Mouse (Mus musculus): ENCODE measurements around the gene Tpcn2. TPM values are rescaled to one million over a fixed set of nuclear protein-coding genes. Genes with fewer than 3 reads are reported as not detected.

The Tpcn2 gene
- polyA plus RNA-seq, 1 experiment = 34.7 TPM

DNA sequence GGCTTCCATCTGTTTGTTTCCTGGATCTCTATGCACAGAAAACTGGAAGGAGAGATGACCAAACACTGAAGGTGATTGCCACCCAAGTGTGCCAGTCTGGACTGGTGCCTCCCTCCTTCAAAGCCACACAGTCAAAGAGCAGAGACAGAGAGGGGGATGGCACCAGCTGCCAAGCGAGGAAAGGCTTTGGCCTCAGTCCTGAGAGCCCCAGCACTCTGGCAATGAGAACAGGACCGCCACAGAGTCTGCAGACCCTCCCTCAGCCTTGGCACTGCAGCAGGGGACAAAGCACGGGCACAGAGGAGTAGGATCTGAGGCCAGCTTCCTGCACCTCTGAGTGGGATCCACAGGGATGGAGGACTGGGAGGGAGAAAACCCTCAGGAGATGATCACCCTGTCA, 114.1 kb downstream of the Tpcn2 start:
- Histone ChIP-seq H3K27ac (ENCODE audit: control insufficient read depth, insufficient read depth, low read depth, low read length, poor library complexity) (no peak overlapping the region), H3K4me3 (replicated peaks; ENCODE audit: control insufficient read depth, low read depth, low read length) (no peak overlapping the region), H3K4me1 (ENCODE audit: control insufficient read depth, insufficient read depth, low read length) (no peaks in the 10 kb centered on the region)
- TF ChIP-seq CTCF (IDR thresholded peaks at IDR 0.05; ENCODE audit: control insufficient read depth, insufficient read depth, low read length) (no peak), POLR2A (IDR thresholded peaks at IDR 0.05; ENCODE audit: borderline replicate concordance, control insufficient read depth, low read depth, low read length) (no peak)
- WGBS = 57% methylated on average over 3 of the region's 3 CpGs

DNA sequence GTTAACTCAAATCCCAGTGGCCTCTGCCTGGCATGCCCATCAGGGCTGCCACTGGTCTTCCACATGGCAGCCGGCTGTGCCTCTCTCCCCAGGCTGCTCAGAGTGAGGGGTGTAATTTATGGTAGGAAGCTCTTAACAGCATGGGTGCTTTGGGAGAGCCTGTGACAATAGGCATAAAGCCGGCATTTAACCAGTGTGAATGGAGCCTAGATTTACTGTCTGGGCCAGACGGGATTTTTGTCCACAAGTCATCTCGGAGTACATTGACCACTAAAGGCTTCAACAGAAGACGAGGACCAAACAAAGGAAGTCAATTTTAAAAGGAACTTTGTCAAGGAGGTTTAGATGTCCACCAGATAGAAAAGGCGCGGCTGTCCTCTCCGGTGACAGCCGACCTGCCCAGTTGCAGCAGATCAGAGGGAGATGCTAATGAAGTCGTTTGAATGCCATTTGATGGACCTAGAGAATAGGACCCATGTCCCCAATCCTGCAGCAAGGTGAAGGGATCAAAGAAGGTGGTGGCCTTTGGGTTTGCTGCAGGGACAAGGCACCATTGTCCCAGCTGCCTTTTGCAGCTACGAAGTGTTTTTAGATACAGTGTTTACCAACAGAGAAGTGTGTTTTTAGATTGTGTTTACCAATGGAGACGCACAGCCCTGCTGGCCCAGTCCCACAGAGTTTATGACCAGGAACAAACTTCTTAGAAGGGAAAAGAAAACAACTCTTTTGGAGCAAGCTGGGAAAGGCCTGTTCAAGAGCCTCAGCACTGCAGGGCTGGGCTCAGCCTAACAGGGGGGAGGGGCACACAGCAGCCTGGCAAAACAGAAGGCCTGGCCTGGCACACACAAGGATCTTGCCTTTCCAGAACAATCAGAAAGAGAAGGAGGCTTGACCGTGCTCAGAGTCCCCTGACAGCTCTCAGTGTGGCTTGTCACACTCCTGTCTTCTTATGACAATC, 124.2 kb downstream of the Tpcn2 start:
- TF ChIP-seq CTCF (IDR thresholded peaks at IDR 0.05; ENCODE audit: control insufficient read depth, insufficient read depth, low read length) = no peak
- no peak for TF ChIP-seq POLR2A (IDR thresholded peaks at IDR 0.05; ENCODE audit: borderline replicate concordance, control insufficient read depth, low read depth, low read length)
- Histone ChIP-seq H3K4me3 (replicated peaks; ENCODE audit: control insufficient read depth, low read depth, low read length) (no peak overlapping the region), H3K27ac (ENCODE audit: control insufficient read depth, insufficient read depth, low read depth, low read length, poor library complexity) (no peak overlapping the region), H3K4me1 (ENCODE audit: control insufficient read depth, insufficient read depth, low read length) (no peaks in the 10 kb centered on the region)
- 83% methylated on average over 13 of the region's 13 CpGs for WGBS

DNA sequence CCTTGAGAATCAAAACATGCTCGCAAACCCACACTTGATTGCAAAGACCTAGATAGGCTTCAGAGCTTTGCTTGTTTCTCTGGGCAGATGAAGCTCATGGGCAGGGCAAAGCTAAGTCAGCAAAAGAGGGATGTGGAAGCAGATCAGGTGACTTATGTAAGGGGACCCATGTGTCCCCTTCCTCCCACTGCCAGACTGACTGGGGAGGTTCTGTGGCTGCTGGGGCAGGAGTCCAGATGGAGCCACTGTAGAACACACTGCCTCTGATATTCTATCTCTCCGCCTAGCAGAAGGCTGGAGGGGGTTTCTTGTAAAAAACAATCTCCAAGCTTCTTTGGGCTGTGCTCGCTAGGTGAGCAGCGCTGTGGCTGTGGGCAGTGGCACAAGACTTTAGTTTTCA, 128.1 kb downstream of the Tpcn2 start:
- H3K27ac ChIP-seq (ENCODE audit: control insufficient read depth, insufficient read depth, low read depth, low read length, poor library complexity) = no peak overlapping the region
- WGBS = 74% methylated on average over 4 of the region's 4 CpGs
- no peaks in the 10 kb centered on the region for H3K4me1 ChIP-seq (ENCODE audit: control insufficient read depth, insufficient read depth, low read length)
- H3K4me3 ChIP-seq (replicated peaks; ENCODE audit: control insufficient read depth, low read depth, low read length) = no peak overlapping the region
- TF ChIP-seq POLR2A (IDR thresholded peaks at IDR 0.05; ENCODE audit: borderline replicate concordance, control insufficient read depth, low read depth, low read length) = no peak
- no peak for TF ChIP-seq CTCF (IDR thresholded peaks at IDR 0.05; ENCODE audit: control insufficient read depth, insufficient read depth, low read length)

DNA sequence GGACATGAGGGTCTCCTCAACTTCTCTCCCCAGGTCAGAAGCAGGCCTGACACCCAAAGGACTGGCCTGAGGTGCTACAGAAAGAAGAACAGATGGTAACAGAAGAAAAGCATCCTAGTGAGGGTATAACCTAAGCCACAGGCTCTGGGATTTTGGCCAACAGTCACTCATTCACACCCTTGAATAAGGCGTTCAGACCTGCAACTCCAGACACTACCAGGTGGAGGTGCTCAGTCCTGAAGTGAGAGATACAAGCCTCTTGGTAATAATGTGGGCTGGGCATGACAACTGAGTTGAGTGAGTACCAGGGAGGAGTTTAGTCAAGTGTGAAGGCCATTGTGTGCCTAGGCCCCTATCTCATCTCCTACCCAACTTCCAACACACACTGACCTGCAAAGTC, 129.7 kb downstream of the Tpcn2 start:
- TF ChIP-seq CTCF (IDR thresholded peaks at IDR 0.05; ENCODE audit: control insufficient read depth, insufficient read depth, low read length) = no peak
- TF ChIP-seq POLR2A (IDR thresholded peaks at IDR 0.05; ENCODE audit: borderline replicate concordance, control insufficient read depth, low read depth, low read length) = no peak
- 65% methylated on average over 1 of the region's 1 CpGs for WGBS
- no peak overlapping the region for H3K4me3 ChIP-seq (replicated peaks; ENCODE audit: control insufficient read depth, low read depth, low read length)
- H3K4me1 ChIP-seq (ENCODE audit: control insufficient read depth, insufficient read depth, low read length) = no peaks in the 10 kb centered on the region
- H3K27ac ChIP-seq (ENCODE audit: control insufficient read depth, insufficient read depth, low read depth, low read length, poor library complexity) = no peak overlapping the region

DNA sequence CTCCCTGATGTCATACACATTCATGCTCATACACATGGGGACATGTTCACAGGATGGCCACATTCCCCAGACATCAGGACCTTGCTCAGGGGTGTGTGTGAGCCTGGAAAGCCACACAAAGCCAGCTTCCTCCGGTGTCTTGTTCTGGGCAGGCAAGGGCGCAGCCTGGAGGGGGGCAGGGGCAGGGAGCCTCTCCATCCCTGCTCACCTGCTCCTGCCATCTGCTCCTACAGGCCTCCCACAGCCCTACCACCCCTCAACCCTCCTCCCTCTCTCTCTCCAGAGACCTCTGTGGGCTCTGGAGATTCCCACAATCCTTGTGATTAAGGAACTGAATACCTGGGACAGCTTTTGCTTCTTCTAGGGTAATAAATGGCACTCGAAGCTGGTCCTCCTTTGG, 132.0 kb downstream of the Tpcn2 start:
- no peak overlapping the region for H3K4me3 ChIP-seq (replicated peaks; ENCODE audit: control insufficient read depth, low read depth, low read length)
- TF ChIP-seq POLR2A (IDR thresholded peaks at IDR 0.05; ENCODE audit: borderline replicate concordance, control insufficient read depth, low read depth, low read length) (no peak), CTCF (IDR thresholded peaks at IDR 0.05; ENCODE audit: control insufficient read depth, insufficient read depth, low read length) (no peak)
- no peak overlapping the region for H3K27ac ChIP-seq (ENCODE audit: control insufficient read depth, insufficient read depth, low read depth, low read length, poor library complexity)
- H3K4me1 ChIP-seq (ENCODE audit: control insufficient read depth, insufficient read depth, low read length) = no peaks in the 10 kb centered on the region
- 77% methylated on average over 3 of the region's 3 CpGs for WGBS

DNA sequence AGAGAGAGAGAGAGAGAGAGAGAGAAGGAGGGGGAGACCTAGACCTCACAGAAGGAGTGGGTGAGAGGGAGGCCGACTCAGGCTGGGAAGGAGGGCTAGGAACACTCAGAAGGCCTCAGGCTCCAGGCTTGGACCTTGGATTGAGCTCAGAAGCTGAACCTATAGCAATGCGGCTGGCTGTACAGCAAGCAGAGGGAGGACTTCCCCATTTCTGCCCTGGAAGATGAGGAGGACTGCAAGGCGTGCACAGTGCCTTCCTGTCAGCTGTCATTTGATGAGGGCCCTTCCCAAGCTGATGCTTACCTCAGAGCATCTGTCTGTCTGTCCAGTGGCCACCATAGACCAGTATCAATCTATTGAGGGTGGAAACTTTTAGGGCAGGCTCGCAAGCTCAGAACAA, 134.9 kb downstream of the Tpcn2 start:
- WGBS = 30% methylated on average over 4 of the region's 4 CpGs
- no peak for TF ChIP-seq POLR2A (IDR thresholded peaks at IDR 0.05; ENCODE audit: borderline replicate concordance, control insufficient read depth, low read depth, low read length)
- no peak for TF ChIP-seq CTCF (IDR thresholded peaks at IDR 0.05; ENCODE audit: control insufficient read depth, insufficient read depth, low read length)
- no peak overlapping the region for H3K27ac ChIP-seq (ENCODE audit: control insufficient read depth, insufficient read depth, low read depth, low read length, poor library complexity)

DNA sequence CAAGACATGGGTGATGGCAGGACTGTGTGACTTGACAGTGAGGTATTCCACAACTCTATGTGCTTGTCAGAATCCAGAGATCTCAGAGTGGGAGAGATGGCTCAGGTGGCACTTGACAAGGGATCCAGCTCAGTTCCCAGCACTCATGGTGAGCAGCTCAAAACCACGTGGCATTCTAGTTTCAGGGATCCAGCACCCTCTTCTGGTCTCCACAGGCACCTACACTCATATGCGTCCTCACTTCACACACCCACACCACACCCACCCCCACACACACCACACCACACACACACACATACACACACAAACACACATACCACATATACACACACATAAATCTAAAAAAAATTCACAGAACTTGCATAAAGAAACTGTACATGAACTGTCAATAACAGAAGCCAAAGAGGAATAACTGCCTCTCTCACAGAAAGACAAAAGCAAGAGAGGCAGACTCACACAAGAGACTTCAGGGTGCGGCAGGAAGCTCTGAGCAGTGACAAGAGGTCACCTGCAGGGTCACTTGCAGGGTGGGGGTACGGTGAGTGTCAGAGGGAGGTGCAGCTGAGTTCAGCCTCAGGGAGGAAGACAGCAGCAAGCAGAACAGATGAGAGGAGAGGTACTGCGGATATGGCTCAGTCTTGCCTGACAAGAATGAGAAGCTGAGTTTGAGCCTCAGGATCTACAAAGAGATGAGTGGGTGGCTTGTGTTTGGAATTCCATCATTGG, 135.7 kb downstream of the Tpcn2 start:
- H3K4me1 ChIP-seq (ENCODE audit: control insufficient read depth, insufficient read depth, low read length) = no peaks in the 10 kb centered on the region
- no peak overlapping the region for H3K27ac ChIP-seq (ENCODE audit: control insufficient read depth, insufficient read depth, low read depth, low read length, poor library complexity)
- TF ChIP-seq CTCF (IDR thresholded peaks at IDR 0.05; ENCODE audit: control insufficient read depth, insufficient read depth, low read length) = no peak
- TF ChIP-seq POLR2A (IDR thresholded peaks at IDR 0.05; ENCODE audit: borderline replicate concordance, control insufficient read depth, low read depth, low read length) = no peak
- no peak overlapping the region for H3K4me3 ChIP-seq (replicated peaks; ENCODE audit: control insufficient read depth, low read depth, low read length)
- WGBS = 91% methylated on average over 5 of the region's 5 CpGs

More for the DNA sequence above, 134.9 kb downstream of the Tpcn2 start:
- Histone ChIP-seq H3K4me1 (ENCODE audit: control insufficient read depth, insufficient read depth, low read length) (no peaks in the 10 kb centered on the region), H3K4me3 (replicated peaks; ENCODE audit: control insufficient read depth, low read depth, low read length) (no peak overlapping the region)

DNA sequence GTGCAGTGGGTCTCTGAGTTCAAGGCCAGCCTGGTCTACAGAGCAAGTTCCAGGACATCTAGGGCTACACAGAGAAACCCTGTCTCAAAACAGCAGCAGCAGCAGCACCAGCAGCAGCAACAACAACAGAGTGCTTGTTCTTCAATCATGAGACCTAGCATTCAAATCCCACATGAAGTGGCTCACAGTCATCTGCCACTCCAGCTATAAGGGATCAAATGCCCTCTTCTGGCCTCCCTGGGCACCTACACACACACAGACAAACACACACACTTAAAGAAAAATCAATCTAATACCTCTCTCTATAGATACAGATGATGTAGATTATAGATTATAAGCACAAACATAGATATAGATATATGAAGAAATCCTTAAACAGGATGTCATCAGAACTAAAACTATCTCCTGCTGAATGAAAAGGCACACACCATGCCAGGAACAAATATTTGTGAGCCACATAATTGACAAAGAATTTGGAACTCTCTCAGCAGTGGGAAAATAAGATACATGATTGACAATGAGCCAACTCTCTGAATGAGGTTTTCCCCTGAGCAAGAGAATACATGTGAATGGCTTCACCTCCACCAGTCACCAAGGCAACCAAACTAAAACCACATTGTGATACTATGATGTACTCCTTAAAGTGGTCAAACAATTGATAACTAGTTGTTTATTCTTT, 137.4 kb downstream of the Tpcn2 start:
- no peak overlapping the region for H3K4me3 ChIP-seq (replicated peaks; ENCODE audit: control insufficient read depth, low read depth, low read length)
- TF ChIP-seq POLR2A (IDR thresholded peaks at IDR 0.05; ENCODE audit: borderline replicate concordance, control insufficient read depth, low read depth, low read length) (no peak), CTCF (IDR thresholded peaks at IDR 0.05; ENCODE audit: control insufficient read depth, insufficient read depth, low read length) (no peak)
- no peak overlapping the region for H3K27ac ChIP-seq (ENCODE audit: control insufficient read depth, insufficient read depth, low read depth, low read length, poor library complexity)
- H3K4me1 ChIP-seq (ENCODE audit: control insufficient read depth, insufficient read depth, low read length) = no peaks in the 10 kb centered on the region

Measured in bone marrow, adult 2 months (tissue).